Mouse (Mus musculus): ENCODE data around the gene Arhgef7. TPM values are rescaled to one million over a fixed set of nuclear protein-coding genes. Genes with fewer than 3 reads are reported as not detected.
A peak's percentile ranks its signal among the peaks of the same experiment; 100 is the strongest.

Arhgef7 gene
- 67.5 and 72.1 TPM in 2 replicates for polyA plus RNA-seq (2014; fragmentation: Nextera tagmentation; extraction: Ambion mirVana)

GRCm38 (mm10) chr8:11727651-11728481 lies at the start of gene Arhgef7:
Gene Arhgef7 (plus strand): TSS chr8:11727721.
- Histone ChIP-seq H3K27ac (replicated peaks in 1 of 2; ENCODE audit: control insufficient read depth in 1 of 2, insufficient read depth in 1 of 2, low read depth in 2 of 2, low read length in 2 of 2) (peak within 1 kb of the TSS; percentile 87 to 97), H3K9me3 (ENCODE audit: control insufficient read depth, low read length) (no peaks in the 10 kb centered on the region), H3K4me1 (ENCODE audit: control insufficient read depth in 2 of 2, insufficient read depth in 2 of 2, low read length in 2 of 2) (peaks cover 19 to 31% of the 10 kb centered on the region in 2 experiments), H3K9ac (ENCODE audit: low read length) (peak within 1 kb of the TSS; percentile 92), H3K4me2 (ENCODE audit: low read length) (peak within 1 kb of the TSS; percentile 81), H3K36me3 (ENCODE audit: control insufficient read depth, insufficient read depth, low read length) (no peaks in the 10 kb centered on the region), H3K4me3 (ENCODE audit: control insufficient read depth in 1 of 2, insufficient read depth in 1 of 2, low read depth in 1 of 2, low read length in 2 of 2) (peak within 1 kb of the TSS; percentile 62 to 73), H3K27me3 (ENCODE audit: control insufficient read depth, insufficient read depth, low read length) (peaks cover 24% of the 10 kb centered on the region)
- 0% methylated on average over 104 of the region's 127 CpGs for WGBS
- ATAC-seq (ENCODE audit: insufficient number of reproducible peaks, insufficient read depth, low FRiP score, low read depth) = peak; percentile 73

- Histone ChIP-seq H3K4me1 (ENCODE audit: control insufficient read depth in 2 of 2, insufficient read depth in 2 of 2, low read length in 2 of 2) (no peaks in the 10 kb centered on the region), H3K27ac (replicated peaks in 1 of 2; ENCODE audit: control insufficient read depth in 1 of 2, insufficient read depth in 1 of 2, low read depth in 2 of 2, low read length in 2 of 2) (no peak overlapping the region)
- WGBS = 84% methylated on average over 7 of the region's 7 CpGs
Observed at GRCm38 (mm10) chr8:11684558-11684957, 43.0 kb upstream of the Arhgef7 start.

GRCm38 (mm10) chr8:11687251-11687650 lies 40.3 kb upstream of the Arhgef7 start:
- Histone ChIP-seq H3K27me3 (ENCODE audit: control insufficient read depth, insufficient read depth, low read length) (no peaks in the 10 kb centered on the region), H3K27ac (replicated peaks in 1 of 2; ENCODE audit: control insufficient read depth in 1 of 2, insufficient read depth in 1 of 2, low read depth in 2 of 2, low read length in 2 of 2) (no peak overlapping the region), H3K4me3 (ENCODE audit: control insufficient read depth in 1 of 2, insufficient read depth in 1 of 2, low read depth in 1 of 2, low read length in 2 of 2) (no peak overlapping the region), H3K4me2 (ENCODE audit: low read length) (no peak overlapping the region), H3K4me1 (ENCODE audit: control insufficient read depth in 2 of 2, insufficient read depth in 2 of 2, low read length in 2 of 2) (peaks cover 1 to 3% of the 10 kb centered on the region in 2 experiments; a peak in 3 of 4 replicates), H3K36me3 (ENCODE audit: control insufficient read depth, insufficient read depth, low read length) (no peaks in the 10 kb centered on the region), H3K9me3 (ENCODE audit: control insufficient read depth, low read length) (no peaks in the 10 kb centered on the region), H3K9ac (ENCODE audit: low read length) (no peak overlapping the region)
- WGBS = 75% methylated on average over 5 of the region's 5 CpGs
- ATAC-seq (ENCODE audit: insufficient number of reproducible peaks, insufficient read depth, low FRiP score, low read depth) = no peak

More at GRCm38 (mm10) chr8:11684558-11684957, 43.0 kb upstream of the Arhgef7 start:
- Histone ChIP-seq H3K36me3 (ENCODE audit: control insufficient read depth, insufficient read depth, low read length) (no peaks in the 10 kb centered on the region), H3K27me3 (ENCODE audit: control insufficient read depth, insufficient read depth, low read length) (no peaks in the 10 kb centered on the region), H3K4me3 (ENCODE audit: control insufficient read depth in 1 of 2, insufficient read depth in 1 of 2, low read depth in 1 of 2, low read length in 2 of 2) (no peak overlapping the region), H3K9me3 (ENCODE audit: control insufficient read depth, low read length) (no peaks in the 10 kb centered on the region), H3K9ac (ENCODE audit: low read length) (no peak overlapping the region), H3K4me2 (ENCODE audit: low read length) (no peak overlapping the region)
- no peak for ATAC-seq (ENCODE audit: insufficient number of reproducible peaks, insufficient read depth, low FRiP score, low read depth)

- no peak overlapping the region for H3K4me3 ChIP-seq (ENCODE audit: control insufficient read depth in 1 of 2, insufficient read depth in 1 of 2, low read depth in 1 of 2, low read length in 2 of 2)
- no peak overlapping the region for H3K4me2 ChIP-seq (ENCODE audit: low read length)
- H3K4me1 ChIP-seq (ENCODE audit: control insufficient read depth in 2 of 2, insufficient read depth in 2 of 2, low read length in 2 of 2) = peaks cover 7 to 10% of the 10 kb centered on the region in 2 experiments
- 47% methylated on average over 7 of the region's 7 CpGs for WGBS
- H3K36me3 ChIP-seq (ENCODE audit: control insufficient read depth, insufficient read depth, low read length) = no peaks in the 10 kb centered on the region
- no peak for ATAC-seq (ENCODE audit: insufficient number of reproducible peaks, insufficient read depth, low FRiP score, low read depth)
- no peak overlapping the region for H3K27ac ChIP-seq (replicated peaks in 1 of 2; ENCODE audit: control insufficient read depth in 1 of 2, insufficient read depth in 1 of 2, low read depth in 2 of 2, low read length in 2 of 2)
- H3K27me3 ChIP-seq (ENCODE audit: control insufficient read depth, insufficient read depth, low read length) = no peaks in the 10 kb centered on the region
- no peaks in the 10 kb centered on the region for H3K9me3 ChIP-seq (ENCODE audit: control insufficient read depth, low read length)
- no peak overlapping the region for H3K9ac ChIP-seq (ENCODE audit: low read length)
Observed at GRCm38 (mm10) chr8:11689945-11690344, 37.6 kb upstream of the Arhgef7 start.

- Histone ChIP-seq H3K4me3 (ENCODE audit: control insufficient read depth in 1 of 2, insufficient read depth in 1 of 2, low read depth in 1 of 2, low read length in 2 of 2) (no peak overlapping the region), H3K27ac (replicated peaks in 1 of 2; ENCODE audit: control insufficient read depth in 1 of 2, insufficient read depth in 1 of 2, low read depth in 2 of 2, low read length in 2 of 2) (no peak overlapping the region), H3K9me3 (ENCODE audit: control insufficient read depth, low read length) (no peaks in the 10 kb centered on the region), H3K9ac (ENCODE audit: low read length) (no peak overlapping the region), H3K4me1 (ENCODE audit: control insufficient read depth in 2 of 2, insufficient read depth in 2 of 2, low read length in 2 of 2) (peaks cover 7 to 10% of the 10 kb centered on the region in 2 experiments), H3K27me3 (ENCODE audit: control insufficient read depth, insufficient read depth, low read length) (no peaks in the 10 kb centered on the region), H3K4me2 (ENCODE audit: low read length) (no peak overlapping the region), H3K36me3 (ENCODE audit: control insufficient read depth, insufficient read depth, low read length) (no peaks in the 10 kb centered on the region)
- no peak for ATAC-seq (ENCODE audit: insufficient number of reproducible peaks, insufficient read depth, low FRiP score, low read depth)
- 87% methylated on average over 6 of the region's 6 CpGs for WGBS
Observed at GRCm38 (mm10) chr8:11691284-11691683, 36.2 kb upstream of the Arhgef7 start.

- H3K27ac ChIP-seq (replicated peaks in 1 of 2; ENCODE audit: control insufficient read depth in 1 of 2, insufficient read depth in 1 of 2, low read depth in 2 of 2, low read length in 2 of 2) = no peak overlapping the region
- 74% methylated on average over 6 of the region's 6 CpGs for WGBS
- no peaks in the 10 kb centered on the region for H3K9me3 ChIP-seq (ENCODE audit: control insufficient read depth, low read length)
- H3K36me3 ChIP-seq (ENCODE audit: control insufficient read depth, insufficient read depth, low read length) = no peaks in the 10 kb centered on the region
- H3K4me2 ChIP-seq (ENCODE audit: low read length) = no peak overlapping the region
- no peak for ATAC-seq (ENCODE audit: insufficient number of reproducible peaks, insufficient read depth, low FRiP score, low read depth)
- H3K4me1 ChIP-seq (ENCODE audit: control insufficient read depth in 2 of 2, insufficient read depth in 2 of 2, low read length in 2 of 2) = peaks cover 7 to 10% of the 10 kb centered on the region in 2 experiments
- no peaks in the 10 kb centered on the region for H3K27me3 ChIP-seq (ENCODE audit: control insufficient read depth, insufficient read depth, low read length)
- no peak overlapping the region for H3K4me3 ChIP-seq (ENCODE audit: control insufficient read depth in 1 of 2, insufficient read depth in 1 of 2, low read depth in 1 of 2, low read length in 2 of 2)
- H3K9ac ChIP-seq (ENCODE audit: low read length) = no peak overlapping the region
Observed at GRCm38 (mm10) chr8:11691761-11692160, 35.8 kb upstream of the Arhgef7 start.

GRCm38 (mm10) chr8:11692455-11692854 lies 35.1 kb upstream of the Arhgef7 start:
- H3K9me3 ChIP-seq (ENCODE audit: control insufficient read depth, low read length) = no peaks in the 10 kb centered on the region
- H3K27me3 ChIP-seq (ENCODE audit: control insufficient read depth, insufficient read depth, low read length) = no peaks in the 10 kb centered on the region
- no peaks in the 10 kb centered on the region for H3K36me3 ChIP-seq (ENCODE audit: control insufficient read depth, insufficient read depth, low read length)
- ATAC-seq (ENCODE audit: insufficient number of reproducible peaks, insufficient read depth, low FRiP score, low read depth) = no peak
- no peak overlapping the region for H3K4me3 ChIP-seq (ENCODE audit: control insufficient read depth in 1 of 2, insufficient read depth in 1 of 2, low read depth in 1 of 2, low read length in 2 of 2)
- H3K27ac ChIP-seq (replicated peaks in 1 of 2; ENCODE audit: control insufficient read depth in 1 of 2, insufficient read depth in 1 of 2, low read depth in 2 of 2, low read length in 2 of 2) = no peak overlapping the region
- WGBS = 7% methylated on average over 1 of the region's 1 CpGs
- H3K9ac ChIP-seq (ENCODE audit: low read length) = no peak overlapping the region
- H3K4me2 ChIP-seq (ENCODE audit: low read length) = no peak overlapping the region
- peaks cover 7 to 10% of the 10 kb centered on the region in 2 experiments for H3K4me1 ChIP-seq (ENCODE audit: control insufficient read depth in 2 of 2, insufficient read depth in 2 of 2, low read length in 2 of 2)
